Mouse (Mus musculus) limb, embryonic 11.5 days (tissue): ENCODE measurements at regions not wholly inside any gene's neighbourhood (a gene's known extent, or its start where the extent isn't known, plus 50 kb on each side); places are given as distances from the start of the nearest gene placed in this dataset.

Source experiments
- ATAC-seq: fragments of 200-750 bp; cut with Nextera tagmentation; 2 replicates; pipeline ENCODE4 v1.8.0; 2017; ENCODE audit warnings: low read depth; ENCODE audit not compliant: insufficient number of reproducible peaks, low FRiP score, low TSS enrichment
- DNase-seq: peaks from one replicate; pipeline ENCODE4 v3.0.0-alpha.2; 2015; ENCODE audit warnings: low spot score
- H3K27ac ChIP-seq: fragments of 300-500 bp; sonication (generic); replicated peaks from 2 replicates; pipeline ENCODE4 v1.5.1; 2014; ENCODE audit warnings: low read depth, mild to moderate bottlenecking, low read length
- H3K27me3 ChIP-seq: fragments of 300-500 bp; sonication (generic); 2 replicates; pipeline ENCODE4 v1.6.1; 2014; ENCODE audit warnings: mild to moderate bottlenecking, low read length, mixed read lengths; ENCODE audit not compliant: control insufficient read depth, insufficient read depth
- H3K36me3 ChIP-seq: fragments of 300-500 bp; sonication (generic); 2 replicates; pipeline ENCODE4 v1.6.1; 2014; ENCODE audit warnings: mild to moderate bottlenecking, low read length, moderate library complexity, mixed read lengths; ENCODE audit not compliant: control insufficient read depth, insufficient read depth
- H3K4me1 ChIP-seq: fragments of 300-500 bp; sonication (generic); 2 replicates; pipeline ENCODE4 v1.6.1; 2014; ENCODE audit warnings: low read length, mixed read lengths; ENCODE audit not compliant: control insufficient read depth, insufficient read depth
- H3K4me2 ChIP-seq: fragments of 300-500 bp; sonication (generic); 2 replicates; pipeline ENCODE4 v1.6.1; 2014; ENCODE audit warnings: low read depth, mild to moderate bottlenecking, moderate library complexity; ENCODE audit not compliant: severe bottlenecking
- H3K4me3 ChIP-seq: fragments of 300-500 bp; sonication (generic); 2 replicates; pipeline ENCODE4 v1.5.1; 2014; ENCODE audit warnings: low read depth, low read length
- H3K9ac ChIP-seq: fragments of 300-500 bp; sonication (generic); 2 replicates; pipeline ENCODE4 v1.6.1; 2014; ENCODE audit warnings: mild to moderate bottlenecking, low read length
- H3K9me3 ChIP-seq: fragments of 300-500 bp; sonication (generic); 2 replicates; pipeline ENCODE4 v1.6.1; 2016; ENCODE audit warnings: low read length; ENCODE audit not compliant: control insufficient read depth
- WGBS: fragments of 180-500 bp; shearing (Covaris S2); extraction: QIAGEN DNeasy Blood & Tissue Kit; methylation state at CpG from one replicate; pipeline ENCODE4 v1.1.7; 2014; 5-methylcytosine and 5-hydroxymethylcytosine counted together

DNA sequence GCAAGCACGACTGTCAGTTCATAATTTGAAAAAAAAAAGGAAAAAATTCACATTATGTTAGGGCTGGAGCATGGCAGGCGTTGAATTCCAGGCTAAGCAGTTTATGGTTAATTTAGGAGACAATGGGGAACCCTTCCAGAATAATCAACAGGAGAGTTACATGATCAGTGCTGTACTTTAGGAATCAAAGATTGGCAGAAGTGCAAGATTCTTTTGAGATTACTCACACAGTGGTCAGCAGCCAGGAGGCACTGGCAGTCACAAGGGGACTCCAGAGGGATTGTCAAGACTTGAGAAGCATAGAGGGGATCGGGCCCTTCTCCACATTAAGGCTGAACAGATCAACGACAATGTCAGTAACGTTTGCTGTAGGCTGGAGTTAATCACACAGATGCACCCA, 142.8 kb downstream of the Sox3 start:
- ATAC-seq (no peak), DNase-seq (no peak)
- no peak overlapping the region for H3K4me2 ChIP-seq
- H3K9ac ChIP-seq: no peak overlapping the region
- H3K27ac ChIP-seq: no peak overlapping the region
- H3K27me3 ChIP-seq: no peaks in the 10 kb centered on the region
- no peak overlapping the region for H3K4me3 ChIP-seq
- no peaks in the 10 kb centered on the region for H3K4me1 ChIP-seq
- H3K9me3 ChIP-seq: no peaks in the 10 kb centered on the region
- H3K36me3 ChIP-seq: no peaks in the 10 kb centered on the region
- WGBS: 76% methylated on average over 5 of the region's 5 CpGs

DNA sequence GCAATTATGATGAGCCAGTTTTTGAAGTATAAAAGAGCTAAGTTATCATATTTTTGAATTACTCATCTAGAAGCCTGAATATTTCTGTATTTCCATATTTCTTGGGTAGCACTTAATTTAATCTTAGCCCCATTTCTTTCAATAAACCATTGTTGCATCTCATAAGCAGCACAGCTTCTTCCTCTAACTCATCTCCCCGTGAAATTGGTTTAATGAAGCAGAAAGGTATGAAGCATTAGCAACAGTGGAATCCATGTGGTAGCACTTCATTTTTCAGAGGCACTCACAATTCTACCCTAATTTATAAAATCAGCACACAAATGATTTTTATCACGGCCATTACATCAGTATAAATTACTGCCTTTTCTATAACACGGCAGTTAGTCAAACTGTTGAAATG, 149.3 kb downstream of the Sox3 start:
- Histone ChIP-seq H3K36me3 (no peaks in the 10 kb centered on the region), H3K4me1 (no peaks in the 10 kb centered on the region), H3K27me3 (no peaks in the 10 kb centered on the region), H3K27ac (no peak overlapping the region), H3K9ac (no peak overlapping the region), H3K9me3 (no peaks in the 10 kb centered on the region), H3K4me3 (no peak overlapping the region), H3K4me2 (no peak overlapping the region)
- DNase-seq (no peak), ATAC-seq (no peak)
- 88% methylated on average over 3 of the region's 3 CpGs for WGBS

DNA sequence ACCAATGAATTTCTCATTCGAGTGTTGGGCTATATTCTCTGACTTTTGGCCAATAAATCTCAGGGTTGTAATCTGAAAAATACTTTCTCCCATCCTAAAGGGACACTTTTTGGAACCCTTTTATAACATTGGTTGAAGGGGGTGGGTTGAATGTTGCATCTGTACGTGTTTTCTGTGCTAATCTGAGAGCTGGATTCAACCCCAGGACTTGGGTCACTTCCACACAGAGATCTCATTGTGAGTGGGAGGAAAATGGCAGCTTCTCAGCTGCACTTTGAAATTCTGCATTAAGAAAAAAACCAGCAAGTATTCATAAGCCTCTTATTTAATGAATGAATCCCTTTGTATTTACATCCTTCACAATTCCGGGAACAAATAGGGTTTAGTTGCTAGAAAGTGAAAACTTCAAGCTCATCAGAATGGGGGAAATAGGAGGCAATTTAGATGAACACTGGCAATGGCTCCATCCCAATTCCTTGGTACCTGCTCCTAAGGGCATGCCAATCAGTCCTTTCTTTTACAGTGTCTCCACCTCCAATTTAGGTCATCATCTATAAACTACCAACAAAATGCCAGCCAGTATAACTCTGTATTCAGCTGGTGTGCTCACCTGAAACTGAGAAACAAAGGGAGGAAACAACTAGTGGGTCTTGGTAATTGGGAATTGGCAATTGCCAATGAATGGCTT, 150.1 kb downstream of the Sox3 start:
- no peak overlapping the region for H3K27ac ChIP-seq
- DNase-seq (no peak), ATAC-seq (no peak)
- H3K27me3 ChIP-seq: no peaks in the 10 kb centered on the region
- no peak overlapping the region for H3K4me2 ChIP-seq
- no peak overlapping the region for H3K4me3 ChIP-seq
- H3K36me3 ChIP-seq: no peaks in the 10 kb centered on the region
- WGBS: 85% methylated on average over 3 of the region's 3 CpGs
- no peaks in the 10 kb centered on the region for H3K4me1 ChIP-seq
- H3K9me3 ChIP-seq: no peaks in the 10 kb centered on the region
- H3K9ac ChIP-seq: no peak overlapping the region

DNA sequence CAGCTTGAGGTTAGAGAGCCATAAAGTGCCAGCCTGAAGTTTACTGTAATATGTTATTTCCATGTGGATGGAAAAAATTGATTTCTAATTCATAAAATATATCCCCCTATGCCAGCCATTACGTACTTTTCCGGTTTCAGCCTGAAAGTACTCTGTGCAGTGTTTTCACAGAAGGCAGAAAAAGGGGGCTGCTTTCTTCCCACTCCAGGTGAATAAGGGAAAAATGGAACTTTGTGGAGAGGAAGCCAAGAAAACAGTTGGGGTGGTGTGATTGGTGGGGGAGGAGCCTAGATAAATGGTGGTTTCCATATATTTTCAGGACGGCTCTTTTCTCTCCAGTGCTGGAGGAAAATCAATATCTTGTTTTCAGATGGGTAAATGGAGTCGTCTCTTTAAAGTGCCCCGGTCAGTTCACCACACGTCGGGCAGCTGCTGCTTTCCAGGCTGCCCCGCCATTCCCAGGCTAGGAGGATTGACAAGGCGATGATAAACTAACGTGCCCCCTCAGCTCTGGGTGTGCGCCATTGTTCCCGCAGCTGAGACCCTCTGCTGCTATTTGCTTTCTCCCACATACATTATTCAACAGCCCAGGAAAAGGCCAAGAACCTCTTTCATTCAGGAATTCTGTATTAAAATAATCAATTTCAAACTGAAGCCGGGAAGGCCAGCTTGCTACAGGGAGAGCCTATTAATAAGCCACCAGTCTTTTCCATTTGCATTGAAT, 127.1 kb upstream of the Atp11c start:
- DNase-seq: no peak
- Histone ChIP-seq H3K4me2 (no peak overlapping the region), H3K4me1 (no peaks in the 10 kb centered on the region), H3K36me3 (no peaks in the 10 kb centered on the region), H3K9me3 (no peaks in the 10 kb centered on the region), H3K4me3 (no peak overlapping the region), H3K27me3 (no peaks in the 10 kb centered on the region), H3K27ac (no peak overlapping the region), H3K9ac (no peak overlapping the region)
- ATAC-seq: no peak
- 49% methylated on average over 13 of the region's 13 CpGs for WGBS

DNA sequence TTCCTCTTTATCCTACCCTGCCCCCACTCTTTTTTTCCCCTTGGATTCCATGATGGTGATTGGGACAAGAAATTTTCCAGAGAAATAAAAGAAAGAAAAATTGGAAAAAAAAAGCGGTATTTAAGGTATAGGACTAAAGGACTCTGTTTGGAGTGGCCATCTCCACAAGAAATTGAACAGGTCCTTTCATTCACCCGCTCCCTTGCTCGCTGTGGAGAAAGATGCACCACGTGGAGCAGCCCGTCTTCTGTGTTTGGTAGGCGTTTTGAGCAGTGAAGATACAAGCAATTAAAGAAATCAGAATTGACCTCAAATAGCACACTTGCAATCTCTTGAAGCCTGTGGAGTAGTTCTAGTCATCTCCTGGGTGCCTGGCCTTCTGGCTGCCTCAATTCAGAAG, 126.3 kb upstream of the Atp11c start:
- no peak for DNase-seq
- Histone ChIP-seq H3K9me3 (no peaks in the 10 kb centered on the region), H3K27me3 (no peaks in the 10 kb centered on the region), H3K4me1 (no peaks in the 10 kb centered on the region), H3K4me3 (no peak overlapping the region), H3K4me2 (no peak overlapping the region; the same call in 1 of the 2 replicates), H3K9ac (no peak overlapping the region), H3K36me3 (no peaks in the 10 kb centered on the region), H3K27ac (no peak overlapping the region)
- ATAC-seq: no peak
- WGBS: 23% methylated on average over 6 of the region's 6 CpGs

DNA sequence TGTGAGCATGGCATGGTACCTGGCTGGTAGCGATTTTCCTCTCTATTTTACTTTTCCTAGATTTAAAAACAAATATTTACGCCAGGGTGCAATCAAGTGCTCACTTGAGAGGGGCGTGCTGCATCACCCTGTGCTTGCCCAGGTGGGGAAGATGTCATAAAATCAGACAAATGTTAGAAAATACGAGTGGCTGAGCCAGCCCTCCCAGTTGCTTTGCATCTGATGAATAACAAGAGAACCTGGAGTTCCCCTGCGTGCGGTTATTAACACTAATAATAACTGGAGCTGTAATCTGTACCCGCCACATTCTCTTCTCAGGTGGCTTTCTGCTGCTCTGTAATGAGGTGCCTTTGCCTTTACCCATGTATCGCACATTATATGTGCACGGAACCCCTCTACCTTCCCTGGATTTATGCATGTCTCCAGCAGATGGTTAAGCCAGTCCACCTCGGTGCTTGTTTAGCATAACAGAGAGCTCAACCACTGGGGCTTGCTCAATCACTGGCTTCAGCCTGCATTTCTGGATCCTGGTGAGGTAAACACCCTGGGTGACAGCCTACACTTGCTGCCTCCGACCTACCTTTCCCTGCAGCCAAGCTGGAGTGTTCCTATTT, 125.8 kb upstream of the Atp11c start:
- Histone ChIP-seq H3K27ac (no peak overlapping the region), H3K36me3 (no peaks in the 10 kb centered on the region), H3K27me3 (no peaks in the 10 kb centered on the region), H3K4me1 (no peaks in the 10 kb centered on the region), H3K9me3 (no peaks in the 10 kb centered on the region), H3K9ac (no peak overlapping the region), H3K4me2 (peak overlapping the region; percentile 20; the same call in 1 of the 2 replicates), H3K4me3 (no peak overlapping the region)
- ATAC-seq: no peak
- no peak for DNase-seq
- WGBS: 15% methylated on average over 11 of the region's 11 CpGs

DNA sequence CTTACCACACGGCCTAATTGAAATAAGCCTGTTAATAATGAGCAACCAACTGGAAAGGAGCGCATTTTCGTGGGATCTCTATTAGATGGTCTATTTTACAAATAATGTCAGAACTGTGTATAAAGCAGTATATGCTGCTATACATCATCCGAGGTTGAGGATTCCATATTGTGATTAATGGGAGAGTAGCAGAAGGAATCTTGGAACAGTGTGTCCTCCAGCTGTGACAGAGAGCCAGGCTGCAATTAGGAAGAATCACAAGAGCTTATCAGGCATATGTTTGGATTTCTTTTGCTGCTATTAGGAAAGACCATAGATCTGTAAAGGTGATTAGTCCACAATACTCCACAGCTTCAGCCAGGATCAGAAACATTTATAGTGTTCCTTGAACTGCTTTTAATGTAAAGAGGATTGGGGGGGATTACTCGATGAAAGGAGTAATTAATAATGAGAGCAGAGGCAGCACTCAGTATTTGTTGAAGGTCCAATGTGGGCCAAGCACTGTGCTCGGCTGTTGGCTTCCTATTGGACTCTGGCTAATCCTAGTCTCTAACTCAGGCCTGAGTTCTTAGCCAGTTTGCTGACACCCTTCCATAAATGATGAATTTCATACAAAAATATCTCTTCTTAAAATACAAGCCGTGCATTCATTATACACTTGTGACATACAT, 88.7 kb upstream of the Atp11c start:
- DNase-seq (no peak), ATAC-seq (no peak)
- H3K36me3 ChIP-seq: no peaks in the 10 kb centered on the region
- H3K4me1 ChIP-seq: no peaks in the 10 kb centered on the region
- H3K27me3 ChIP-seq: no peaks in the 10 kb centered on the region
- H3K4me2 ChIP-seq: no peak overlapping the region
- H3K27ac ChIP-seq: no peak overlapping the region
- H3K9ac ChIP-seq: no peak overlapping the region
- H3K4me3 ChIP-seq: no peak overlapping the region
- no peaks in the 10 kb centered on the region for H3K9me3 ChIP-seq
- WGBS: 84% methylated on average over 7 of the region's 7 CpGs

DNA sequence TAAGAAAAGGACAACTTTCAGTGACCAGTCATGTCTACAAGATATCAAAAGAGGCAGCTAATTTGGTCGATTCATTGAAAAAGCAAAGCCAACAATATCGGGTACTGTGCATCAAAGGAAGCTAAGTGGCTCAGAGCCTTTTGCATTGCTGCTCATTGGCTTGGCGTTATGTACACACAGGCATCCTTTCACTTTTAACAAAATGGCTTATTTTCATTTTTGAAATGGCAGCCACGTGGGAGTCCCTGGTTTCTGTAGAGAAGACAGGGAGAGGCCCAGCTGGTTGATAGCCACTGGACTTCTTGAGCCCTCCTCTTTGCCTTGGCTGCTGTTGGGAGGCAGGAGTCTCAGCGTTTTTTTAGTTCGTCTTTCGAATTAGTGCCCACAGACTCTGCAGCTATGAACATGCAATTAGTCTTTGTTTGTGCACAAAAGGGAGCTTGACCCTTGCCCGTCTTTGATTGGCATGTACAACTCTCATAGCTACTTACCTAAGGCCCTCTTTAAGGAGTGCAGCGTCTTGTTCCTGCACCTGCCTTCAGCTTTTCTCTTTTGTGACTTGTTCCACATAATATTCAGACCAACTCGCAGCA, 52.3 kb upstream of the Atp11c start:
- Histone ChIP-seq H3K9me3 (no peaks in the 10 kb centered on the region), H3K27me3 (no peaks in the 10 kb centered on the region), H3K4me1 (no peaks in the 10 kb centered on the region), H3K9ac (no peak overlapping the region), H3K27ac (no peak overlapping the region), H3K4me2 (no peak overlapping the region), H3K36me3 (no peaks in the 10 kb centered on the region), H3K4me3 (no peak overlapping the region)
- ATAC-seq (no peak), DNase-seq (no peak)
- WGBS: 67% methylated on average over 10 of the region's 10 CpGs
